Mouse (Mus musculus): Measurements from ENCODE around the gene Ankrd36.

- TF ChIP-seq CTCF (IDR thresholded peaks at IDR 0.05; ENCODE audit: extremely low read depth, insufficient read length, insufficient replicate concordance, low read depth, low read length) (no peak), POLR2A (IDR thresholded peaks at IDR 0.05; ENCODE audit: low read depth, low read length) (no peak)
Measured at GRCm38 (mm10) chr11:5729582-5729981, 160.1 kb downstream of the Ankrd36 start.

Data from small intestine, adult 2 months (tissue).